Mouse (Mus musculus) embryonic facial prominence, embryonic 11.5 days (tissue): Measurements from ENCODE around the gene St3gal4. TPM values are rescaled to one million over a fixed set of nuclear protein-coding genes. Genes with fewer than 3 reads are reported as not detected.
A peak's percentile ranks its signal among the peaks of the same experiment; 100 is the strongest.

Experiments
- ATAC-seq: fragments of 200-750 bp; cut with Nextera tagmentation; replicated peaks from 2 replicates; pipeline ENCODE4 v1.8.0; 2017; ENCODE audit warnings: low read depth; ENCODE audit not compliant: insufficient number of reproducible peaks, low FRiP score, low TSS enrichment
- DNase-seq: peaks from one replicate; pipeline ENCODE4 v3.0.0-alpha.2; 2015; ENCODE audit warnings: low spot score
- H3K27ac ChIP-seq: fragments of 300-500 bp; sonication (generic); replicated peaks from 2 replicates; pipeline ENCODE4 v1.5.1; 2014; ENCODE audit warnings: mild to moderate bottlenecking, low read depth, low read length, control low read depth
- H3K27me3 ChIP-seq: fragments of 300-500 bp; sonication (generic); 2 replicates; pipeline ENCODE4 v1.6.1; 2014; ENCODE audit warnings: mild to moderate bottlenecking, low read length, moderate library complexity, mixed read lengths; ENCODE audit not compliant: control insufficient read depth, insufficient read depth
- H3K36me3 ChIP-seq: fragments of 300-500 bp; sonication (generic); replicated peaks from 2 replicates; pipeline ENCODE4 v1.6.1; 2014; ENCODE audit warnings: low read depth, mild to moderate bottlenecking, low read length, moderate library complexity, mixed read lengths; ENCODE audit not compliant: control insufficient read depth, insufficient read depth
- H3K4me1 ChIP-seq: fragments of 300-500 bp; sonication (generic); 2 replicates; pipeline ENCODE4 v1.6.1; 2014; ENCODE audit warnings: low read length, mixed read lengths; ENCODE audit not compliant: control insufficient read depth, insufficient read depth
- H3K4me2 ChIP-seq: fragments of 300-500 bp; sonication (generic); 2 replicates; pipeline ENCODE4 v1.6.1; 2014; ENCODE audit warnings: low read depth, mild to moderate bottlenecking, control low read depth, low read length, moderate library complexity
- H3K4me3 ChIP-seq: fragments of 300-500 bp; sonication (generic); 2 replicates; pipeline ENCODE4 v1.5.1; 2014; ENCODE audit warnings: low read depth, low read length, control low read depth
- H3K9ac ChIP-seq: fragments of 300-500 bp; sonication (generic); replicated peaks from 2 replicates; pipeline ENCODE4 v1.6.1; 2014; ENCODE audit warnings: mild to moderate bottlenecking, control low read depth, low read length
- H3K9me3 ChIP-seq: fragments of 300-500 bp; sonication (generic); replicated peaks from 2 replicates; pipeline ENCODE4 v1.6.1; 2016; ENCODE audit warnings: mild to moderate bottlenecking, low read length, inconsistent platforms, mixed read lengths; ENCODE audit not compliant: control insufficient read depth
- WGBS: fragments of 180-500 bp; shearing (Covaris S2); extraction: QIAGEN DNeasy Blood & Tissue Kit; methylation state at CpG from one replicate; pipeline ENCODE4 v1.1.7; 2014; 5-methylcytosine and 5-hydroxymethylcytosine counted together
- polyA plus RNA-seq: library from polyadenylated mRNA; unstranded; fragments of >200 nt; fragmentation: Nextera tagmentation; extraction: Ambion mirVana; gene quantifications from 2 replicates; pipeline ENCODE4 v1.2.1, GENCODE M21; 2014

Gene St3gal4
- polyA plus RNA-seq, 1 experiment from 2014 or later, result 24.2 TPM

DNA sequence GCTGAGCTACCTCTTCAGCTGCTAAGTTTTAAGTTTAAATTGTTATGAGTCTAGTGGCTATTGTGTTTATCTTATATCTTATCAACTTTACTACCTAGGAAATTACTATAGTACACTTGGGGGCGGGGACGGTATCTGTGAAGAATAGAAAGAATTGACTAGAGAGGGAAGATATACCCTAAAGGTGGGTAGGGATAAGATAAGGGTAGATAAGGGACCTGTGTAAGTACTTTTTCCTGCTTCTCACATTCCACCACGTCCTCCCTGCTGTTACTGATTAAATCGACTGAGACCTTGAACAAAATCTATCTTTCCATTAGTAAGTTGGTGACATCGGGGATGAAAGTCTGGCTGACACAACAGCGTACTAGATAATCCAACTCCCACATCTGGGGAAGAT, 70.6 kb downstream of the St3gal4 start:
- 0 out of 2 replicates have a peak, but pooled peaks cover 3% of the 10 kb centered on the region for H3K4me1 ChIP-seq
- DNase-seq (no peak), ATAC-seq (no peak)
- H3K4me3 ChIP-seq, result no peak overlapping the region
- WGBS, result 87% methylated on average over 6 of the region's 6 CpGs
- no peaks in the 10 kb centered on the region for H3K27me3 ChIP-seq
- H3K27ac ChIP-seq, result no peak overlapping the region
- H3K9me3 ChIP-seq, result no peaks in the 10 kb centered on the region
- H3K9ac ChIP-seq, result no peak overlapping the region
- H3K36me3 ChIP-seq, result peaks cover 2% of the 10 kb centered on the region; the same call in 1 of the 2 replicates
- H3K4me2 ChIP-seq, result no peak overlapping the region

DNA sequence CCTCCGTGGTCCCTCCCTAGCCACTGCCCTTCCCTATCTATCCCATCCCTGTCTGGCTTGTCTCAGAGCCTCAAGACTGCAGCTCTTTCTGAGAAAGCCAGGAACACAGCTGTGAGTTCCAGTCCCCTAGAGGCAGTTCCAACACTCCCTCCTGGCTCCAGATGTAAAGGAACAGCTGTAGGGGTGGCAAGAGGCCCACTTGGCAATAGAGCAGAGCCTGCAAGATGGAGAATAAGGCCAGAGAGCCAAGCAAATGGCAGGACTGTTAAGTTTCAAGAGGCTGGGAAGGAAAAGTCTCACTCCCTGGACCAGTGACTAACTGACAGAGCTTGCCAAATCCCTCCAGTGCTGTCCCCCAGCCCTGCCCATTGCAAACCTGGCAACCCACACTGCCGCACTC, 73.3 kb downstream of the St3gal4 start:
- Histone ChIP-seq H3K4me3 (no peak overlapping the region), H3K27ac (no peak overlapping the region), H3K36me3 (peaks cover 2% of the 10 kb centered on the region; the same call in 1 of the 2 replicates), H3K9me3 (no peaks in the 10 kb centered on the region), H3K4me2 (no peak overlapping the region), H3K4me1 (0 out of 2 replicates have a peak, but pooled peaks cover 3% of the 10 kb centered on the region), H3K9ac (no peak overlapping the region), H3K27me3 (no peaks in the 10 kb centered on the region)
- ATAC-seq, result no peak
- no peak for DNase-seq
- 79% methylated on average over 2 of the region's 2 CpGs for WGBS

DNA sequence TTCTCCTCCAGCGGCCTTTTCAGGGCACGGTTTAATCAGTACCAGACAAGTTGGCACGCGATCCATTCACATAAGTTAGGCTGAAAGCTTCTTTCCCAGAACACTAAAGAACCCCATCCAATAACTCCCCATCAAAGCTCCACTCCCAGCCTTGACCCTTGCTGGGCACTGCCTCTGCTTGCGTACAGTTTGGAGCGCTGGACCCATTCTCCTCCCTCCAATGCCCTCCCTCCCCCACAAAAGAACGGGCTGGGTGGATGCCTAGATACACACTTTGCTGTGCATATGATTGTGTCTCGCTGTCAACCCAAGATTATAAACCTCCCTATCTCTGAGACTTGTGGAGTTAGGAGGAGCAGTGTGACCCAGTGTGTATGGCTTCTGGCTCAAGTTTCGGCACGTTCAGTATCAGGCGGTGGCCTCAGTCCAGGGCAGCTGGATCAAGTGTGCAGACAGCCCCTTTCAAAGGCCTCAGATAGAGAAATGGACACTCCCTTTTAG, 74.0 kb downstream of the St3gal4 start:
- H3K9ac ChIP-seq, result no peak overlapping the region
- ATAC-seq, result no peak
- H3K4me2 ChIP-seq, result no peak overlapping the region
- H3K4me3 ChIP-seq, result no peak overlapping the region
- 0 out of 2 replicates have a peak overlapping the region, but pooled peaks have one; percentile 5 for H3K27ac ChIP-seq
- 54% methylated on average over 11 of the region's 11 CpGs for WGBS
- H3K27me3 ChIP-seq, result no peaks in the 10 kb centered on the region
- no peaks in the 10 kb centered on the region for H3K9me3 ChIP-seq
- H3K36me3 ChIP-seq, result peaks cover 2% of the 10 kb centered on the region; the same call in 1 of the 2 replicates
- peak; percentile 46 for DNase-seq
- 0 out of 2 replicates have a peak, but pooled peaks cover 3% of the 10 kb centered on the region for H3K4me1 ChIP-seq

GRCm38 (mm10) chr9:35044458-35044857, 74.6 kb downstream of the St3gal4 start:
- H3K4me3 ChIP-seq, result no peak overlapping the region
- peaks cover 2% of the 10 kb centered on the region; the same call in 1 of the 2 replicates for H3K36me3 ChIP-seq
- no peak overlapping the region for H3K4me2 ChIP-seq
- ATAC-seq (peak; percentile 75), DNase-seq (peak; percentile 83)
- H3K27me3 ChIP-seq, result no peaks in the 10 kb centered on the region
- H3K4me1 ChIP-seq, result 0 out of 2 replicates have a peak, but pooled peaks cover 3% of the 10 kb centered on the region
- WGBS, result 5% methylated on average over 15 of the region's 15 CpGs
- peak overlapping the region; percentile 5; the same call in 1 of the 2 replicates for H3K27ac ChIP-seq
- H3K9me3 ChIP-seq, result no peaks in the 10 kb centered on the region
- H3K9ac ChIP-seq, result no peak overlapping the region; the same call in 1 of the 2 replicates

DNA sequence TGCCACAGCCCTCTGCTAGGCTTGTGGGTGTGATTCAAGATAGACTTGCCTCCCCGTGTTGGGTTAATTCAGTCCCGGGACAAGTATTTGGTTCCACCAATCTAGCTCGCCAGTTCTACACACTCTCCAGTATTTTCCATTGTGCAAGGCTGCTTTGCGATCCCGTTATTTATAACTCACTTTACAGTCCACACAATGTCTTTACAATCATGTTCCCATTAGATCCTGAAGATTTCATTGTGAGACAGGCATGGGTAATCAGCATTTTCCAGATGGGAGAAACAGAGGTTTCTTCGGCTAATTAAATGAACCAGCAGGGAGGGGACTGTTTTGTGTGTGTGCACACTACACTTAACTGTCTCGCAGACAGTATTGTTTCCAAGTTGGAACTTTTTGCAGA, 75.4 kb downstream of the St3gal4 start:
- 65% methylated on average over 7 of the region's 7 CpGs for WGBS
- no peak for DNase-seq
- H3K27me3 ChIP-seq, result no peaks in the 10 kb centered on the region

GRCm38 (mm10) chr9:35041493-35041892, 77.6 kb downstream of the St3gal4 start:
- Histone ChIP-seq H3K4me1 (0 out of 2 replicates have a peak, but pooled peaks cover 3% of the 10 kb centered on the region), H3K9ac (no peak overlapping the region), H3K27me3 (no peaks in the 10 kb centered on the region), H3K4me2 (no peak overlapping the region), H3K9me3 (no peaks in the 10 kb centered on the region), H3K27ac (no peak overlapping the region), H3K36me3 (no peaks in the 10 kb centered on the region), H3K4me3 (no peak overlapping the region)
- ATAC-seq, result no peak
- no peak for DNase-seq
- 56% methylated on average over 5 of the region's 5 CpGs for WGBS

More for the DNA sequence above, 75.4 kb downstream of the St3gal4 start:
- H3K4me3 ChIP-seq, result no peak overlapping the region
- ATAC-seq, result no peak
- H3K4me1 ChIP-seq, result 0 out of 2 replicates have a peak, but pooled peaks cover 3% of the 10 kb centered on the region
- peaks cover 2% of the 10 kb centered on the region; the same call in 1 of the 2 replicates for H3K36me3 ChIP-seq
- H3K27ac ChIP-seq, result no peak overlapping the region
- H3K4me2 ChIP-seq, result no peak overlapping the region
- H3K9ac ChIP-seq, result no peak overlapping the region
- H3K9me3 ChIP-seq, result no peaks in the 10 kb centered on the region

DNA sequence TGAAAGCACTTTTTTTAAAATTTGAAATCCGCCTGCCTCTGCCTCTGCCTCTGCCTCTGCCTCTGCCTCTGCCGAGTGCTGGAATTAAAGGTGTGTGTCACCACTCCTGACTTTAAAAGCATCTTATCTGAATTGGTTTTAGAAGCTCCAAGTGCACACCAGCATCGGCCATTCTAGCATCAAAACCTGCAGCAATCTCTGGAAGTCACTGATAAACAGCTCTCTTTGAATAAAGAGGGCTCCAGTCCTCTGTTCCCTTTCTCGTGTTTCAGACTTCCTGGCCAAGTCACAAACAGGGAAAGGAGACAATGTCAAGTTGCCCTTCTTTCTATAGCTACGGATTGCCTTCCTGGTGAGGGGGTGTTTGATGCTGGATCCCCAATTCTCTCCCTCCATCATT, 79.2 kb downstream of the St3gal4 start:
- Histone ChIP-seq H3K4me2 (no peak overlapping the region), H3K4me3 (no peak overlapping the region), H3K9ac (no peak overlapping the region), H3K27me3 (no peaks in the 10 kb centered on the region), H3K36me3 (no peaks in the 10 kb centered on the region), H3K4me1 (0 out of 2 replicates have a peak, but pooled peaks cover 3% of the 10 kb centered on the region), H3K9me3 (no peaks in the 10 kb centered on the region), H3K27ac (no peak overlapping the region)
- 54% methylated on average over 5 of the region's 5 CpGs for WGBS
- no peak for DNase-seq
- no peak for ATAC-seq

DNA sequence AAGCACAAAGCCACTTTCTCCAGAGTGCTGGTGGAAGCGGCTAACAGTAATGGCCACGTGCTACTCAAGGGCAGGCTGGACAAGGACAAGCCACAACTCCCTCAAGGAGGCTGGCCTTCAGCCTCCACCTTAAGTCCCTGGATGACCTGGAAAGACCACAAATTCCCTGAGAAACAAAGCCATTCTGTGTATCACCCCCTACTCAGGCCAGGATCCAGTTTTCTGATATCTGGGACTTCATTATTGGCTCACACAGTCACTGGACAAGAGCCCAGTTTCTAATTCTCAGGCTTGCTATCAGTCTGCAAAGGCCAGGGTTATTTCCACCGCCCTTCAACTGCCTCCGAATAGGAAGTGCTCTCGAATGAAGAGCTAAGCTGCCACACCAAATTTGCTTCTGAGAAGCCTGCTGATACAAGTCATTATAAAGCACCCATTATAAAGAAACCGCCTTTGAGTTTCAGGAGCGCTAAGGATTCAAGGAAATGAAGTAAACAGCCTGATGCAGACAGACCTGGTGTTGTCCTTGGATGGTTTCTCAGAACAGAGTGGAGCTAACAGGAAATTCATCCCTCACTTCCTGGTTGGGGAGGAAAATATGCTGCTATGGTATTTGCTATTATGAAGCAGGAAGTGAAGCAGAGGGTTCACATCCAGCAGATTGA, 80.0 kb downstream of the St3gal4 start:
- DNase-seq, result no peak
- Histone ChIP-seq H3K36me3 (no peaks in the 10 kb centered on the region), H3K9ac (no peak overlapping the region), H3K27ac (no peak overlapping the region), H3K4me1 (0 out of 2 replicates have a peak, but pooled peaks cover 1% of the 10 kb centered on the region), H3K4me2 (no peak overlapping the region), H3K27me3 (no peaks in the 10 kb centered on the region), H3K4me3 (no peak overlapping the region), H3K9me3 (no peaks in the 10 kb centered on the region)
- no peak for ATAC-seq
- WGBS, result 72% methylated on average over 7 of the region's 7 CpGs
